Mouse (Mus musculus) olfactory bulb, adult 2 months (tissue): Measurements from ENCODE around the gene Fus.

Experiments used
- CTCF ChIP-seq: fragments of 200-500 bp; IDR thresholded peaks from 2 replicates; pipeline ENCODE4 v1.5.1; 2012; ENCODE audit warnings: low read depth, mild to moderate bottlenecking, low read length, moderate library complexity; ENCODE audit not compliant: insufficient read depth
- POLR2A ChIP-seq: fragments of 200-500 bp; IDR thresholded peaks from 2 replicates; pipeline ENCODE4 v1.6.1; 2012; ENCODE audit warnings: mild to moderate bottlenecking, low read depth, low read length, moderate library complexity; ENCODE audit not compliant: insufficient read depth

DNA sequence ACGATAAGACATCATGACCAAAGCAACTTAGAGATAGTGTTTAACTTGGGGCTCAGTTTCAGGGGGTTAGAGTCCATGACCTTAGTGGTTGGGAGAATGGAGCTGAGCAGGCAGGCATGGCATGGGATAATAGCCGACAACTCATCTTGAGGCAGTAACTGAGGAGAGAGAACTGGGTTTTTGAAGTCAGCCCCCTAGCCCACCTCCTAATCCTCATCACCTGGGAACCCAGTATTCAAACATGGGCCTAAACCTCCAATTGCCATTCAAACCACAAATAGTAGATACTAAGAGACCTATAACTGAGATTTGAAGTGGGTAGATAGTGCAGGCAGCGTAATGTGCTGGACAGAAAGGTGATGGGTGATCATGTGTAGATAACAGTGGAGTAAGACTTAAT lies 13.3 kb downstream of the Fus start:
- TF ChIP-seq CTCF (no peak), POLR2A (no peak)
